Mouse (Mus musculus): Measurements from ENCODE around the gene Hmcn1. TPM values are rescaled to one million over a fixed set of nuclear protein-coding genes. Genes with fewer than 3 reads are reported as not detected.
A peak's percentile ranks its signal among the peaks of the same experiment; 100 is the strongest.

Hmcn1 gene
- total RNA-seq, 2 experiments from 2014 or later, result 4.9 to 5.4 TPM

DNA sequence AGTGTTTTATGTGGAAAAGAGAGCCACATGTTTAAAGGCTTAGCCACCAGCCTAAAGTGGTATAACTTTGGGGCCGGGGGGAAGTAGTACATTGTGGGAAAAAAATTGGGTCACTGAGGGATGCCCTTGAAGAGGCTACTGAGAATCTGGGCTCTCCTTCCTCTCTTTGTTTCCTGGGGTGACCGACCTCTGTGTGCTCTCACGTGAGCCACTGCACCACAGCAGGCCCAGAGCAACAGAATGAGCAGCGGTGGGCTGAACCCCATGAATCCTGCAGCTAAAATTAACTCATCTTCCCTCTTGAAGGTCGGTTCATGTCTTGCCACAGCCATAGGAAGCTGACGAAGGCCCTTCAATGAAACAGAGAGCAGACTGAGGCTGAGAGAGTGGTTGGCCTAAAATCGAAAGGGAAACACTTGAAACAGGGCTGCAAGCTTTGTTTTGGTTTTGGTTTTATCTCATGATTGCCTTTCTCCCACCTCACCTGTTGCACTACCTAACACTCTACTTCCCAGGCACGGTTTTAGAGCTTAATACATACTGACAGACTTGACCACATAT is 8.7 kb upstream of the Hmcn1 start:
- DNase-seq, result no peak
- intact Hi-C loops (cut with DNase I), result no loop called here

DNA sequence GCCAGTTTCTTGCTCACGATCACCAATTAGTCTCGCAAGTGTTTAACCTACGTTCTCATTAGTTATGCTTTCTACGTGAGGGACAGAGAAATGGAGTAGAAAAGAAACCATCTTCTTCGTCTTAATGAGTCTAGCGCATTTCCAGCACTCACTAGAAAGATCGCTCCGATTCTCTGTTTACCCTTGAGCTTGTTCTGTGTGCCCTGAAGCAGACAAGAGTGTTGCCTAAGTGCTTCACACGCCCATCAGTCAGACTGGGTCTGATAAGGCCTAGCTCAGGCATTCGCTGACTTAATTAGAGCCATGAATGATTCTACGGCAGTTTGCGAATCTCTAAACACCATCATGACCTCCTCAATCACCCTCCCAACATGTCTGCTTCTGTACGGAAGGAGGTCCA is 7.5 kb upstream of the Hmcn1 start:
- no peak for DNase-seq
- intact Hi-C loops (cut with DNase I), result no loop called here

DNA sequence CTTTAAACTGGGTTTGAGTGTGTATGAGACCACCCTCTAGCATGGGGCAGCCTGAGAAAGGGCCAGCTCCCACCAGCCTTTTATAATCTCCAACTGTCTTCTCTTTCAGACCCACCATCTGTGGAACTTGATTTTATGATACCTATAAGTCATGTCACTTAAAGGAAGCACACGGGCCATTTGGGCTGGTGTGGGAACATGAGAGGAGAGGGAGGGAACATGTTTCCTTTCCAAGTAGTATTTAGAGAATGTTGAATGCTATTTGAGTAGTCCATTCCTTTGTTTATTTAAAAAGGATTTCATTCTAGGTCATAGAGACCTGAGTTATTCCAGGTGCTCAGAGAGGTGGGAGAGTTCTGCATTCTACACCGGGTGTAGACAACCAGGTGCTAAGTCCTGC is 1.4 kb upstream of the Hmcn1 start:
- DNase-seq, result no peak
- intact Hi-C loops (cut with DNase I), result no loop called here

DNA sequence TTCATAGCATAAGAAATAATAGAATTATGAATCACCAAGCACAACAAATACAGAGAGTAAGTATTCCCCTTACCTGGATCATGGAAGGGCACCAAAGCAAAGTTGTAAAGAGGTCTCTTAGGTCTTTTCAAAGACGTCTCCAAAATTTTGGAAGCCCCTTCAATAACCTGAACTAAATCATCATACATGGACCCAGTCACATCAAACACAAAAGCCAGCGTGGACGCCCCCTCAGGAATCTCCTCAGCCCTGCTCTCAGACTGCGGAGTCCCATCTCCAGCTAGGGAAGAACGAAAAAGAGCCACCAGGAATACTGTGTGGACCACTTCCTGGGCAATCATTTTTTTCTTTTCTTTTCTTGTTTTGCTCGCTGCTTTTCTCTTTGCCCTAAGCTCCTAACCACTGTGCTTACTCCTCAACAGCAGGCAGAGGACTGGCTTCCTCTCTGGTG is 499 bp downstream of the Hmcn1 start:
- intact Hi-C loops (cut with DNase I), result no loop called here
- DNase-seq, result no peak

DNA sequence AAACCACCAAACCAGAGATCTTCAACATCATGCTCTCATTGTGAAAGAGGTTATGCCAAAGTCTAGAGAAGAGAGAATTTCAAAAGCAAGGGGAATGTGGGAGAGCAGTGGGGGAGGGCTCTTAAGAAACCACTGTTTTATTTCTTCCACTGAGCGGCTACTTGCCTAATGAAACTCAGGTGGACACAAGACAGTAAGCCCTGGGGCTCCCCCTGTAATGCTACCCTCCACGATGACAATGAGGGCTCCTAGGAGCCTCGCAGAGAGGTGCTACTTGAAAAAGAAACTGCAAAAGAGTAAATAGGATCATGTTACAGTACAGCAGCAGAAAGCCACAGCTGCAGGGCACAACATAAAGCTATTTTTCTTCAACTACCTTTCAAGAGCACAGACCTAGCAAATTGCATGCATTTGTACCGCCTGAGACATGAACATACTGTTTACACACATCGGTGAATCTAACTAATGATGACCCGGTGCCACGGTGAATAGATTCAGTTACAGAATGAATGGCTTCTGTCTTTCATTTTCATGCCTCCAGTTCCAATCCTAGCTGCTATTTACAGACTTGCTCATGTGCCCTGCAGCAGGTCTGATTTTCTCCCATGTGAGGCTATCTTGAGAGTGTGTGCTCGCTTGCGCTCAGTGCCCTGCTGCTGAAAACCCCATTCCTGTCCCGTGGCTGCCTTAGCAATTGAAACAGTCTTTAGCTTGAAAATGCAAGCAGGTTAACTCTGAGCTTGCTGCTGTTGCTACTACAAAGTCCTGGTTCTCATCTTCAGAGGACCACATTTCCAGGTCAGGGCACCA is 1.3 kb downstream of the Hmcn1 start:
- intact Hi-C loops (cut with DNase I), result no loop called here
- no peak for DNase-seq

DNA sequence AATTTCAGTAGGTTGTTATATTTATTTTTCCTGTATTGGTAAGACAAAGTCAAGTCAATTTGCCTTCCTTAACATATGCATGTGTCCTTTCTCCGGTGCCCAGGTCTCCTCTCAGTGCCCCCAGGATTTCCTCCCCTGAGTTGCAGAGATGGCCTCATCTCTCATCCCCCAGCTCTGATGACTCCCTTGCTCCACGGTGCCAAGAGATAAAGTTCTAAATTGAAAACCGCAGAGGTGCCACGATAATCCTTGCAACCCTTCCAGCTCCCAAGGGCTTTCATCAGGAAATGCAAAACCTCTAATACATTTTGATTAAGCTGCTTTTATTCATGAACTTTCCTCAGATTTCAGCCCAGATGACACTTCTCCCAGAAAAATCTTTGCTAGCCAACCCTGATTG is 8.3 kb downstream of the Hmcn1 start:
- no peak for DNase-seq
- intact Hi-C loops (cut with DNase I), result no loop called here

DNA sequence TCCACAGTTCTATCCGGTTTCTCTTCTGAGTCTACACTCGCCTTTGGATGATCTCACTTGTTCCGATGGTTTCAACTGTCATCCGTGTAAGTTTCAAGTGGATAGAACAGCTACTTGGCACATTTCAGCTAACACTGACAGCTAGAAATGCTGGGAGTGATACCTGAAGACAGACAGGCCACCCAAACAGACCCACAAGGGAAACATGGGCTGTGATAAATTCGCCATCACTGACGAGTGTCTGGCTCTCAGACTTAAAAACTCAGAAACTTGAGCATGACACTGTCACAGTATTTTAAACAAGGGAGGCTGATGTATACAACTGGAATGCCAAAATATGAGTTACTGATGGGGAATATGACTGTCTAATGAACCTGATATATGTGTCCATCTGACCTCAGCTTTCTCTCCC is 9.1 kb downstream of the Hmcn1 start:
- DNase-seq, result no peak
- intact Hi-C loops (cut with DNase I), result no loop called here

DNA sequence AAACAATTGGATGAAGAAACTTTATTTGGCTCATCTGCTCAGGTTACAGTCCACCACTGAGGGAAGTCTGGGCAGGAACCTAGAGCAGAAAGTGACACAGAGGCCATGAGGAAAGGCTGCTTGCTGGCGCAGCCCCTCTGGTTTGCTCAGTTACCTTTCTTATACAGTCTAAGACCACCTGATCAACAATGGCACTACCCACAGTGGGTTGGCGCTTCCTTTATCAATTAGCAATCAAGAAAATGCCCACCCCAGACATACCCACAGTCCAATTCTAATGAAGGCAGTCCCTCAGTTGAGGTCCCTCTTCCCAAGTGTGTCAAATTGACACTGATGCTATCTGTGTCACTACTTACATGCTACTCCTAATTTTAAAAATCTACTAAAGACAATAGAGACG is 14.6 kb downstream of the Hmcn1 start:
- no peak for DNase-seq
- intact Hi-C loops (cut with DNase I), result no loop called here

DNA sequence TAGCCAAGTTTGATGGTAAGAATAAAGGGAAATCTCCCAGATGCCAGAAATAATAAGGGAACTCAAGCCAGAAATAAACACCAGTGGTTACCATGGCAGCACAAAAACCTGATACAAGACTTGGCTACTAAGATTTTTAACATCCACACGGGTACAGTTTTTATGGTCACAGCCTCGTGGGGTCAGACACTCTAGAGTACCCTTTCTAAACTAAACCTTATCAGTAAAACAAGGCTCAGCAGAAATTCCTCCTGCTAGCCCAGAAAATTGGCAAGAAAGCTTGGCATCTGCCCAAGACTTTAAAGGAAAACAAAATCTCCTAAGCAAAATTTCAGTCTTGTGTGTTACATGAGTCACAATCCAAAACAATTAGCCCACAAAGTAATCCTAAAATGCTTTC is 17.0 kb downstream of the Hmcn1 start:
- intact Hi-C loops (cut with DNase I), result no loop called here
- no peak for DNase-seq

DNA sequence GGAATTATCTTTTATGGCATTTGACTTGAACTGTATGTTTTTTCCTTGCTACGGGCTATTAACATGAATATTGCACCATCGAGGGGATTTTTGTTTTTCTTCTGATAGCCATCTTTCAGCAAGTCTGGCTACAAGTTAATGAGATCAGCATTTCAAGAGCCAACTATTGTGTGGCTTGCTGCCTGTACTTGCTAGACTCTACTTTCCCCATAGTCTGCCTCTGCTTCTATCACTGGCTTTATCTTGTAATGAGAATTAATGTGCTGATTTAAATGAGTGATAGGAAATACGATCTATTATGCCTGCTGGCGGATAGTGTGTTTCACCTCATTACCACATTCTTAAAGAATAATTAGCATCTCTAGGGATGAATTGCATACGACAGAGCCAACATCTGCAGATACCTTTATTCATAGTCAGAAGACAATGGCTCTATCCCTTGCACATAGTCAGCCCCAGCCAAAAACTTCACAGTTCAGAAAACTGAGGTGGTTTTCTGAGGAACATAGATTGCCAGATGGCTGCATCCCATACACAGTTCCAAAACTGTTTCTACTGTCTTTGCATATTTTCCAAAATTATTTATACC is 33.7 kb downstream of the Hmcn1 start:
- intact Hi-C loops (cut with DNase I), result no loop called here
- DNase-seq, result no peak

DNA sequence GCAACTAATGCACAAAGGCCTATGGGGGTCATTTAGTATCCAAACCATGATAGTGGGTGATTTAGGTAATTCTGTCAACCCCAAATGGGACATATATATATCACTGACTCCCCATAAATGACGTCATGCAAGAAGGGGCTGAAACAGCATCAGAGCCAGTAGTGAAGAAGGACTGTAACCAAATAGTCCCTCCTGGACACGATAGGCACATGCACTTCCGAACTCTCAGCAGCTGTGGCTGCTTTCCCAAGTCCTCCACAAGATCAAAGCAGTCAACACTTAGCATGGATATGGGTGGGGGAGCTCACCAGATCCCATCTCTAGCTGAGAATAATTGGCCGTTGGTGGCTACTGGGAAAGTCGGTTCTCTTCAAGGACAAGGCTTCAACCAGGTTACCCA is 42.2 kb downstream of the Hmcn1 start:
- intact Hi-C loops (cut with DNase I), result no loop called here
- no peak for DNase-seq

DNA sequence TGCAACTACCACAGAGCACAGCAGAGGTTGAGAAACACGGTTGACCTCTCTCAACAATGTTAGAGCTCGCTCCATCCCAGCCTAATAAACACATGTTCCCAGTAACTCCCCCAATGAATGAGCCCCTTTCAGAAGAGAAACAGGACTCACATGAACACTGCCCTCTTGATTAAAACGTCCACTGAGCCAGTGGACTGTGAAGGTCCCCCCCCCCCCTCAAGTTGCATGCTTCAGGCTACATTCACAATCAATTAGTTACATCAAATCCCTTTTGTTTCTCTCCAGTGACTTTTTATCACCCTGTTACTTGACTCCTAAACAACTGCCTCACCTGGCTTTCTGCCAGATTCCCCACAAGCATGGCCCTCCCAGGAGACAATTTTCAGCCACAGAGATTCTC is 43.2 kb downstream of the Hmcn1 start:
- intact Hi-C loops (cut with DNase I), result no loop called here
- DNase-seq, result no peak

DNA sequence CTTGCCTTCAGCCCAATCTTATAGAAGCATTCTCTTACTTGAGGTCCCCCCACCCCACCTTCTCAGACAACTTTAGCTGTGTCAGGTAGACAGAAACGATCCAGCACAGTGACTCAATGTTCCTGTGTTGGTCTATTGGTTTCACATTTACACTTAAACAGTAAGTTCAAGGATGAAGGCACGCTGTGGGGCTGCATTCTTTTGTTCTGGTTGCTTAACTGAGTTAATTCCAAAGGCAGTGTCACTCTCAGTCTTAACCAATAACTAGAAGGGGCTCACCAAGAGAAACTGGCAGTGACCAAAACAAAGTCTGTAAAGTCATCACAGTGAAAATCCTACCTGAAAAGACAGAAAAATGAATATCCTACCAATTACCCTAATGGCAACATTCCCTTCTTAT is 44.3 kb downstream of the Hmcn1 start:
- no peak for DNase-seq
- intact Hi-C loops (cut with DNase I), result no loop called here

DNA sequence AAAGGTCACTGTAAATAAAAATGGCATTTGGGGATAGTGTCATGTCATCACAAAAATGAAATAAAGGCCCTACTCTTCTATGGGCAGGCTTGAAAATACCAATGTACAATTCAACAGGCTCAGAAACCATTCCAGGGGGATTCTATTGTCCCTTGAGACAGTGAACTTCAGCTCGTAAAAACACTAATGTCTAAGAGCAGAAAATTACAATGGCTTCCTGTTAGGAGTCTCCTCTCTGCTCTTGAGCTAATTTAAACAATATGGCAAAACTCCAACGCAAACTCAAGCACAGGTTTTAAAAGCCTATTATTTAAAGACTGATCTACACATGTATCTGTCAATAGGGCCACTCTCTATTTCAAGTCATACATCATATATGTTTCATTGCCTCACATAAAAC is 49.6 kb downstream of the Hmcn1 start:
- intact Hi-C loops (cut with DNase I), result no loop called here
- no peak for DNase-seq

DNA sequence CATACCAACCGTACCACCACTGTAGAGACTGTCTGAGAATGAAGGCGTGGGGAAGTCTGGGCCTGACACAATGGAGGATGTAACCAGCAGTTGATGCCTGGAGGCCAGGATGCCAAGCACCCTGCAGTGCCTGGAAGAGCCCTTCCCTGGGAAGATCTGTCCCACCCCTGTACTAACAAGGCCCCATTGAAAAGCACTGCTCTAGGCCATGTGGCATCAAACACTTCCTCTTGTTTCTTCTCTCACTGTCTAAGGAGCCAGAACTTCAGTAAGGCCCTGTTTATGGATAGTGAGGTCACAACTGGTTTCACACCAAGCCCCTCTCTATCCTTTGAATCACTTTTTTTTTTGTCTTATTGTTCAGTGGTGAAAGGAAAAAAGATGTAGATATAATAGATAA is 51.1 kb downstream of the Hmcn1 start:
- intact Hi-C loops (cut with DNase I), result no loop called here
- DNase-seq, result no peak

DNA sequence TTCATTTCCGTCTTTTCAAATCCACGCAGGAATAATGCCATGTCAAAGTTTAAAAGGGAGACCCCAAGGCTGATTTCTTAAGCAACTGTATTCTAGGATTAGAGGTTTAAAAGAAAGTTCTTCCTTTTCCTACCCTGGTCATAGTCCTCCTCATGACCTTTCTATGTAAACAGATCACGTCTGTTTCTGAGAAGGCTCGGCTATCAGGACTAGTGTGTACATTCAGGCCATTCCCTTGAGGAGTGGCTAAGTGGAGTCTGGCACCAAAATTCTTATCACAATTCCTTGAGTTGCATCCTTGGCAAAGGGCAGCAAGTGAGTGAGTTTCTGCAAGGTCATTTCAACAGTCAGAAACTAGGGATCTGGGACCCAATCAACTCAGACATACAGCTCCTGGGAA is 56.4 kb downstream of the Hmcn1 start:
- no peak for DNase-seq
- intact Hi-C loops (cut with DNase I), result no loop called here

DNA sequence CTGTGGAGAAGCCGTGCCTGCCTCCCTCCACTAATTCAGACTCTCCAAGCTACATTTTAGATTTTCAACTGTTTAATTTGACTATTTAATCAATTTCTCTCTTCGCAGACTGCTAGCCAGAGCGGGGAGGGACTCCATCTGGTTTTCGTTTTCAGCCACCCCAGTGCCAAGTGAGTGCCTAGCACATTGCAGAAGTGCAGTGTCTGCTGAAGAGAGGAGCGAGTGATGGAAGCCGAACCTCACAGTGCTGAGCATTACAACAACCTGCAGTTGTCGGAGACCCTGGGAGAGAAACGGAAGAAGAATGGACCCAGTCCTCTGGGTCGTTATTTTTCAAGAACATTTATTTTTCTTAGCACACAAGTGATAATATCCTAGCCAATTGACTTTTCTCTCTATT is 59.6 kb downstream of the Hmcn1 start:
- intact Hi-C loops (cut with DNase I), result no loop called here
- DNase-seq, result peak in 1 of 2 experiments; percentile 11

DNA sequence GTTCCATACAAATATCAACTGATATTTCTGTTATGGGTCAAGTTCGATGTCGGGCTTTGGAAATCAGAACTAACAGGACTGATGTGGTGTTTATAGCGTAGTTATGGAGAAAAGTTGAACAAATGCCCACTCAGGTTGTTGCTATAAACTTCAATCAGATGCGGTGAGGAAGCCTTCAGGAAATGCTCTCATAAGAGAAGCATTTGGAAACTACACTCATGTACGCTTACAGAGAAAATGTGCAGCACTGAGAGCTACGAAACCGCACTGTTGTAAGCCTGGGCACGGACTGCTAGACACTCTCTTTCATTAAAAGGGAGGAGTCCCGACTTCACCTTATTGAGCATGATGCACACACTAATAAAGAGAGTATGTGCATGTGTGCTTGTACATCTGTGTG is 72.4 kb downstream of the Hmcn1 start:
- intact Hi-C loops (cut with DNase I), result loop anchor here (5.0 kb wide), 1 partner anchor 394 kb away; no protein-coding TSS in a partner anchor
- no peak for DNase-seq

DNA sequence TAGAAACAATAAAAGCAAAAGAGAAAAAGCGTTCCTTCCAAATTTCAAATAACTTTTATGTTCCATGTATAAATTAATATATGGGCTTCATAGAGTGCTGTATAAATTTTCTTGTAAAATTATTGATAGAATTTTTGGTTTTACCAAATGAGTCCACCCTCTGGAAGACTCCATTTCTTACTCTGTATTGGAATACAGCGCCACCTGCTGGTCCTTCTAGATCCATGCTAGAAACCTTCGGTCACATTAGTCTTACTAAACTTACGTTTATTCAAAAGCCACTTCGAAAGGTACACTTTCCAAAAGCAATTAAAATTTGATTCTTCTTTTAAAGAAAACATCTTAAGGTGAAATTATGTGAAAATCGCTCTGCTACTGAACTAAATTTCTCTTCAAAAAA is 73.0 kb downstream of the Hmcn1 start:
- intact Hi-C loops (cut with DNase I), result loop anchor here (5.0 kb wide), 1 partner anchor 393 kb away; no protein-coding TSS in a partner anchor
- peak in 1 of 2 experiments; percentile 59 for DNase-seq

DNA sequence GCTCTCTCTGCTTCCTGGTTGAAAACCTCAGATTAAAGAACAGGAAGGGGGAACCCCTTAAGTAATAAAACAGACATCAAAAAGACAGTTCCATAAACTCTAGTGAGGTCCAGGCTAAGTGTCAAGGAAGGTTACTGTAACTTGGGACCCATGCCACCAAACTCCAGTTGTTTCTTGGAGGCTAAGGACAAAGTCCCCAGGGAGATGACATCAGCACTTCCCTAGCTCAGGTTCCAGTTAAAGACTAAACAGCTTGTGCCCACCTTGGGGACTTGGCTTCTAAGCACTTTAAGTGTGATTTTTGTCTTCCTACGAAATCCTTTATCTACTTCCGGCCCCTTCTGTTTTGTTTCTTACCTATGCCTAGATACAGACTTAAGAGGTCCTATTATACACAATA is 78.3 kb downstream of the Hmcn1 start:
- intact Hi-C loops (cut with DNase I), result no loop called here
- no peak for DNase-seq

DNA sequence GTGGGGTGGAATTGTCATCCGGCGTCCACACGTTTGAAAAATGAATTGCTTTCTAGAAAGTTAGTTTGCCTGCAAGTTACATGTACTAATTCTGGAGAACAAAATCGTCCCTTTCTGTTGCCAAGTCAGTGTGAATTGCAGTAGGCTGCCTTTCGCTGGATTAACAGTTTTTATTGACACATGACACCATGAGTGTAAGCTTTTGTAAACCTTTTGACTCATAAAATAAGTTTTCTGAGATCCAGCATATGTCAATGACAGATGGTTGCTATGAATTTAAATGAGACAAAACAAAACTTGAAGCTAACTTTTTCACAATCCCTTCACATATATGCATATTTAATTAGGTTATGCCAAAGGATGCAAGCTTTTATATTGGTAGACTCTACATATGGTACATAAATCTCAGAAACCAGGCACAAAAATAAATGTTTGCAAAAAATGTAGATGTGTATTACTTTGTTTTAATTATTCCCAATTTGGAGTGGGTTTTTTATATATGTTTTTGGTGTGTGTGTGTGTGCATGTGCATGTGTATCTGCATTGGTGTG is 79.6 kb downstream of the Hmcn1 start:
- intact Hi-C loops (cut with DNase I), result no loop called here

DNA sequence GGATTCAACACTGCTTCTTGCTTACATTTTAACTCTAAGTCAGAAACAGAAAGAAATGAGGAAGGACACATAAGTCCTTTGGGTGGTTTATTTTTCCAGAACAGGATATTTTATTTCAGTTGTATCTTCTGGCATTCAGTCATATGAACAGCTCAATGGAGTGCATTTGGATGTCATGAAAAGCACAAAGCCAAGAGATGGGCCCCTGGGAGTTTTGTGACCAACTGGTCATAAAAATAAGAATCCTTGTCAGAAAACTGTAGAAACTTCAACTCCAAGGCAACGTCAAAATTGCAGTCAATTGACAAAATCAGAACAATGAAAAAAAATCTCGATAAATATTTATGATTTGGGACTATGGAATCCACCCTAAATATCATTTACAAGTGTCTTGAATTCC is 83.6 kb downstream of the Hmcn1 start:
- intact Hi-C loops (cut with DNase I), result no loop called here
- peak in 1 of 2 experiments; percentile 39 for DNase-seq

More for the DNA sequence above, 79.6 kb downstream of the Hmcn1 start:
- DNase-seq, result no peak

All from gastrocnemius, postnatal 36 days (tissue).